Mouse (Mus musculus): ENCODE results near the gene Pecam1. TPM values are rescaled to one million over a fixed set of nuclear protein-coding genes. Genes with fewer than 3 reads are reported as not detected.
A peak's percentile ranks its signal among the peaks of the same experiment; 100 is the strongest.
"Not testable (repeated sequence)": the region's sequence is repeated elsewhere in the genome, so short reads cannot be mapped to it uniquely, and the experiment has no call there.

The Pecam1 gene
- total RNA-seq (2017): 42.0 and 56.8 TPM in 2 replicates

GRCm38 (mm10) chr11:106750121-106750751 lies at the start of gene Pecam1:
Pecam1 (minus strand) TSS chr11:106750628.
- ATAC-seq (replicated peaks; ENCODE audit: low read depth, poor library complexity, severe bottlenecking): peak; percentile 36; the same call in 1 of the 2 replicates

GRCm38 (mm10) chr11:106795679-106796078 lies 45.3 kb upstream of the Pecam1 start:
- no peak for ATAC-seq (replicated peaks; ENCODE audit: low read depth, poor library complexity, severe bottlenecking)

GRCm38 (mm10) chr11:106793846-106794245 lies 43.4 kb upstream of the Pecam1 start:
- ATAC-seq (replicated peaks; ENCODE audit: low read depth, poor library complexity, severe bottlenecking): no peak

- ATAC-seq (replicated peaks; ENCODE audit: low read depth, poor library complexity, severe bottlenecking): no peak
These were observed 39.2 kb upstream of the Pecam1 start for GRCm38 (mm10) chr11:106789649-106790048.

GRCm38 (mm10) chr11:106788775-106789459 lies 38.5 kb upstream of the Pecam1 start, which contains the start of the genes Ddx5 and Cep95:
Ddx5 (minus strand) TSS chr11:106789185.
Cep95 (plus strand) TSS chr11:106789252.
- peak; percentile 71 for ATAC-seq (replicated peaks; ENCODE audit: low read depth, poor library complexity, severe bottlenecking)

GRCm38 (mm10) chr11:106788026-106788774 lies 37.8 kb upstream of the Pecam1 start:
- peak; percentile 51 for ATAC-seq (replicated peaks; ENCODE audit: low read depth, poor library complexity, severe bottlenecking)

- peak; percentile 16; the same call in 1 of the 2 replicates for ATAC-seq (replicated peaks; ENCODE audit: low read depth, poor library complexity, severe bottlenecking)
These were observed 37.0 kb upstream of the Pecam1 start for GRCm38 (mm10) chr11:106787131-106788025.

- ATAC-seq (replicated peaks; ENCODE audit: low read depth, poor library complexity, severe bottlenecking): no peak
These were observed 34.6 kb upstream of the Pecam1 start for GRCm38 (mm10) chr11:106785043-106785442.

- ATAC-seq (replicated peaks; ENCODE audit: low read depth, poor library complexity, severe bottlenecking): no peak
These were observed 34.0 kb upstream of the Pecam1 start for GRCm38 (mm10) chr11:106784476-106784875.

GRCm38 (mm10) chr11:106782841-106783764 lies 32.7 kb upstream of the Pecam1 start:
- ATAC-seq (replicated peaks; ENCODE audit: low read depth, poor library complexity, severe bottlenecking): no peak

GRCm38 (mm10) chr11:106782271-106782670 lies 31.8 kb upstream of the Pecam1 start:
- ATAC-seq (replicated peaks; ENCODE audit: low read depth, poor library complexity, severe bottlenecking): not testable (repeated sequence)

GRCm38 (mm10) chr11:106780590-106781220 lies 30.3 kb upstream of the Pecam1 start:
- ATAC-seq (replicated peaks; ENCODE audit: low read depth, poor library complexity, severe bottlenecking): no peak

- no peak for ATAC-seq (replicated peaks; ENCODE audit: low read depth, poor library complexity, severe bottlenecking)
These were observed 29.6 kb upstream of the Pecam1 start for GRCm38 (mm10) chr11:106780089-106780425.

GRCm38 (mm10) chr11:106779388-106780088 lies 29.1 kb upstream of the Pecam1 start, which contains the start of gene Polg2:
Polg2 (minus strand) TSS chr11:106779537.
- peak; percentile 80 for ATAC-seq (replicated peaks; ENCODE audit: low read depth, poor library complexity, severe bottlenecking)

GRCm38 (mm10) chr11:106778589-106779387 lies 28.4 kb upstream of the Pecam1 start:
- peak; percentile 2 for ATAC-seq (replicated peaks; ENCODE audit: low read depth, poor library complexity, severe bottlenecking)

GRCm38 (mm10) chr11:106778132-106778531 lies 27.7 kb upstream of the Pecam1 start:
- no peak for ATAC-seq (replicated peaks; ENCODE audit: low read depth, poor library complexity, severe bottlenecking)

GRCm38 (mm10) chr11:106777395-106777794 lies 27.0 kb upstream of the Pecam1 start:
- ATAC-seq (replicated peaks; ENCODE audit: low read depth, poor library complexity, severe bottlenecking): no peak
